ENCODE assay signal across 9 mouse cellular contexts in genomic region chr2:151977689-151978440, GRCm38 (mm10). TPM values are rescaled to one million over a fixed set of nuclear protein-coding genes. Genes with fewer than 3 reads are reported as not detected.
A peak's percentile ranks its signal among the peaks of the same experiment; 100 is the strongest.
DNase-seq lines count a peak whose midpoint lies in the region; ATAC-seq and TF ChIP-seq lines count a peak whose summit lies in the region.
"Had no signal": no experiment of that assay in that cellular context is flagged by ENCODE, and none has a peak within 500 bp of the region (broad histone marks: within the 10 kb centered on the region; RNA-seq: fewer than 3 reads in every experiment).

No protein-coding gene starts in this region.

- intact Hi-C loops in heart, postnatal 25 days (cut with DNase I), result loop anchor here (10.0 kb wide), 1 partner anchor 233 kb away; the partner anchor contains the start of gene Psmf1

- H3K79me2 ChIP-seq in CH12.LX (replicated peaks; ENCODE audit: control insufficient read depth, extremely low read depth, insufficient read depth, poor library complexity, severe bottlenecking), result no peaks in the 10 kb centered on the region; the same call in 1 of the 2 replicates

- peak overlapping the region; percentile 67 for H3K27ac ChIP-seq in CH12.LX (ENCODE audit: insufficient read depth, low read depth)
- H3K27ac ChIP-seq in limb, embryonic 13.5 days, result no peak overlapping the region
- peak overlapping the region; percentile 77 for H3K27ac ChIP-seq in stomach, embryonic 15.5 days

- H3K36me3 ChIP-seq in CH12.LX (replicated peaks in 1 of 2; ENCODE audit: control insufficient read depth in 1 of 2, insufficient read depth in 1 of 2, low read length in 1 of 2), result peaks cover 2 to 24% of the 10 kb centered on the region in 2 experiments
- H3K36me3 ChIP-seq in limb, embryonic 13.5 days, result no peaks in the 10 kb centered on the region
- H3K36me3 ChIP-seq in stomach, embryonic 15.5 days, result no peaks in the 10 kb centered on the region

- TF ChIP-seq RAD21 in CH12.LX (IDR thresholded peaks at IDR 0.05; ENCODE audit: low read depth, low read length), result no peak

- DNase-seq in heart, adult 11 months, result peak; percentile 96
- no peak for DNase-seq in heart, postnatal 25 days (ENCODE audit: low spot score)
- DNase-seq in CH12.LX (ENCODE audit: extremely low read depth) (peak; percentile 39), MN1 (ENCODE audit: low spot score) (no peak)
- peak; percentile 61 for DNase-seq in fibroblast of lung, adult 2 months (ENCODE audit: low read depth)
- no peak for DNase-seq in embryo, embryonic 11 days

- TF ChIP-seq CTCF in CH12.LX (conservative IDR thresholded peaks at IDR 0.05 in 1 of 2, IDR thresholded peaks at IDR 0.05 in 1 of 2; ENCODE audit: low read depth in 2 of 2, low read length in 2 of 2), result no peak

- peaks cover 2% of the 10 kb centered on the region for H3K27me3 ChIP-seq in CH12.LX (replicated peaks)
- peaks cover 24% of the 10 kb centered on the region for H3K27me3 ChIP-seq in limb, embryonic 13.5 days
- H3K27me3 ChIP-seq in stomach, embryonic 15.5 days (replicated peaks), result 0 out of 2 replicates have a peak, but pooled peaks cover 3% of the 10 kb centered on the region
- H3K27me3 ChIP-seq: Patski had no signal

- no peak for TF ChIP-seq EP300 in CH12.LX (IDR thresholded peaks at IDR 0.05; ENCODE audit: low read length)

- WGBS in limb, embryonic 13.5 days, result 82% methylated on average over 4 of the region's 4 CpGs
- 68% methylated on average over 4 of the region's 4 CpGs for WGBS in stomach, embryonic 15.5 days

- H3K4me1 ChIP-seq in CH12.LX (ENCODE audit: control insufficient read depth in 1 of 2, insufficient read depth in 2 of 2), result peaks cover 30 to 62% of the 10 kb centered on the region in 2 experiments
- H3K4me1 ChIP-seq in limb, embryonic 13.5 days, result peaks cover 38% of the 10 kb centered on the region
- peaks cover 53% of the 10 kb centered on the region for H3K4me1 ChIP-seq in stomach, embryonic 15.5 days

- H3K4me3 ChIP-seq in CH12.LX (replicated peaks in 1 of 3; ENCODE audit: low read depth in 2 of 3, low read length in 2 of 3, poor library complexity in 1 of 3), result peak overlapping the region in 1 of 3 experiments; percentile 10
- no peak overlapping the region for H3K4me3 ChIP-seq in limb, embryonic 13.5 days
- no peak overlapping the region for H3K4me3 ChIP-seq in stomach, embryonic 15.5 days (replicated peaks)

- peak overlapping the region; percentile 46; the same call in 1 of the 2 replicates for H3K9ac ChIP-seq in CH12.LX (ENCODE audit: insufficient read depth, low read depth)
- H3K9ac ChIP-seq in limb, embryonic 13.5 days, result no peak overlapping the region
- no peak overlapping the region for H3K9ac ChIP-seq in stomach, embryonic 15.5 days

- H3K9me3 ChIP-seq in CH12.LX (replicated peaks; ENCODE audit: low read length), result no peaks in the 10 kb centered on the region
- H3K9me3 ChIP-seq in limb, embryonic 13.5 days, result no peaks in the 10 kb centered on the region
- H3K9me3 ChIP-seq in stomach, embryonic 15.5 days, result no peaks in the 10 kb centered on the region

- H3K4me2 ChIP-seq in CH12.LX (ENCODE audit: insufficient read depth, low read depth, poor library complexity, severe bottlenecking), result peak overlapping the region; percentile 57
- peak overlapping the region; percentile 86; the same call in 1 of the 2 replicates for H3K4me2 ChIP-seq in limb, embryonic 13.5 days (replicated peaks)
- peak overlapping the region; percentile 77 for H3K4me2 ChIP-seq in stomach, embryonic 15.5 days

- TF ChIP-seq POLR2A in CH12.LX (IDR thresholded peaks at IDR 0.05; ENCODE audit: low read depth, low read length), result no peak

- in situ Hi-C loops in CH12.LX (cut with MboI; ENCODE audit: low pct_ligation_motif_present, low pct_unique_long_range_greater_than_20kb, low sequenced_read_pairs), result loop anchor here (5.0 kb wide), 1 partner anchor 36 kb away; no protein-coding TSS in a partner anchor

- no peak for ATAC-seq in limb, embryonic 13.5 days (ENCODE audit: low FRiP score, low read depth)
- ATAC-seq in stomach, embryonic 15.5 days (ENCODE audit: insufficient read depth, low FRiP score, low read depth), result no peak
- ATAC-seq: Patski had no signal

- dilution Hi-C loops in CH12.LX (cut with MboI; ENCODE audit: extremely low pct_ligation_motif_present, extremely low pct_unique_long_range_greater_than_20kb, low sequenced_read_pairs), result no loop called here

TF ChIP-seq in CH12.LX, 34 proteins besides CTCF, POLR2A, EP300 and RAD21:
- no peak for TF ChIP-seq RCOR1 (conservative IDR thresholded peaks at IDR 0.05; ENCODE audit: low read depth, low read length)
- peak; percentile 54; the same call in 1 of the 2 replicates for TF ChIP-seq ELF1 (IDR thresholded peaks at IDR 0.05; ENCODE audit: low read depth, low read length)
- TF ChIP-seq NELFE (IDR thresholded peaks at IDR 0.05; ENCODE audit: low read depth, low read length), result no peak
- no peak for TF ChIP-seq MAX (IDR thresholded peaks at IDR 0.05; ENCODE audit: low read length)

RNA-seq across cellular contexts. Expression of gene Fam110a, which starts 2.2 kb away (rescaled TPM):
- total RNA-seq in heart, postnatal 25 days (2021), result 1 to 10 TPM; 4.5 to 4.7 TPM
- total RNA-seq in CH12.LX (2012; rRNA removed), result 8.9 and 9.8 TPM in 2 replicates
- 3.0 and 3.7 TPM in 2 replicates for total RNA-seq in CH12.LX (2014; rRNA removed)
- 5.2 and 6.3 TPM in 2 replicates for polyA plus RNA-seq in CH12.LX (2012; ENCODE audit: insufficient read length, low read depth)
- polyA plus RNA-seq in limb, embryonic 13.5 days (2015; fragmentation: Nextera tagmentation; extraction: Ambion mirVana), result 23.0 and 25.4 TPM in 2 replicates
- 26.8 TPM in 2 replicates for polyA plus RNA-seq in stomach, embryonic 15.5 days (2015; fragmentation: Nextera tagmentation; extraction: Ambion mirVana)

RNA-seq across cellular contexts. Expression of gene Slc52a3, which starts 18.4 kb away (rescaled TPM):
- total RNA-seq in heart, postnatal 25 days (2021), result 1 to 10 TPM; 1.8 to 1.9 TPM
- total RNA-seq in CH12.LX (2012; rRNA removed), result 0.17 and 0.55 TPM in 2 replicates
- 0.23 TPM in 1 of 2 replicates, not detected in the other for total RNA-seq in CH12.LX (2014; rRNA removed)
- 0.12 and 0.17 TPM in 2 replicates for polyA plus RNA-seq in CH12.LX (2012; ENCODE audit: insufficient read length, low read depth)
- 1.6 and 1.8 TPM in 2 replicates for polyA plus RNA-seq in limb, embryonic 13.5 days (2015; fragmentation: Nextera tagmentation; extraction: Ambion mirVana)
- 4.9 and 7.3 TPM in 2 replicates for polyA plus RNA-seq in stomach, embryonic 15.5 days (2015; fragmentation: Nextera tagmentation; extraction: Ambion mirVana)

Comparison
In these comparisons a context has a peak if more than half of its experiments do, and no peak if none do; other contexts are left out.
1. DNase-seq: peak in heart, adult 11 months (single experiment), CH12.LX (single experiment) and fibroblast of lung, adult 2 months (single experiment); none in heart, postnatal 25 days (single experiment), embryo, embryonic 11 days (single experiment) and MN1 (single experiment).
2. Peak in every context shown above with its lines, with median percentiles within 50 percentile points of each other: H3K4me2 ChIP-seq.